Mouse (Mus musculus) midbrain, postnatal 0 days (tissue): ENCODE data around the gene Snx12. TPM values are rescaled to one million over a fixed set of nuclear protein-coding genes. Genes with fewer than 3 reads are reported as not detected.

Experiments used
- ATAC-seq: fragments of 200-750 bp; cut with Nextera tagmentation; 2 replicates; pipeline ENCODE4 v1.8.0; 2017; ENCODE audit warnings: moderate number of reproducible peaks, mild to moderate bottlenecking, moderate TSS enrichment, moderate library complexity; ENCODE audit not compliant: low FRiP score
- DNase-seq: peaks from one replicate; pipeline ENCODE4 v3.0.0-alpha.2; 2015; ENCODE audit warnings: low spot score
- H3K27ac ChIP-seq: fragments of 300-500 bp; sonication (generic); 2 replicates; pipeline ENCODE4 v1.5.1; 2014; ENCODE audit warnings: low read depth, mild to moderate bottlenecking, low read length, mixed read lengths
- H3K27me3 ChIP-seq: fragments of 300-500 bp; sonication (generic); 2 replicates; pipeline ENCODE4 v1.6.1; 2014; ENCODE audit warnings: low read length, control low read depth, mixed read lengths; ENCODE audit not compliant: insufficient read depth
- H3K36me3 ChIP-seq: fragments of 300-500 bp; sonication (generic); 2 replicates; pipeline ENCODE4 v1.6.1; 2014; ENCODE audit warnings: low read length, control low read depth, mixed read lengths; ENCODE audit not compliant: insufficient read depth
- H3K4me1 ChIP-seq: fragments of 300-500 bp; sonication (generic); 2 replicates; pipeline ENCODE4 v1.6.1; 2014; ENCODE audit warnings: mild to moderate bottlenecking, control low read depth, antibody characterized with exemption, low read length, mixed read lengths; ENCODE audit not compliant: insufficient read depth
- H3K4me2 ChIP-seq: fragments of 300-500 bp; sonication (generic); 2 replicates; pipeline ENCODE4 v1.6.1; 2014; ENCODE audit warnings: low read depth, mild to moderate bottlenecking, low read length, mixed read lengths; ENCODE audit not compliant: poor library complexity, severe bottlenecking
- H3K4me3 ChIP-seq: fragments of 300-500 bp; sonication (generic); 2 replicates; pipeline ENCODE4 v1.5.1; 2014; ENCODE audit warnings: low read depth, mild to moderate bottlenecking, low read length, moderate library complexity
- H3K9ac ChIP-seq: fragments of 300-500 bp; sonication (generic); replicated peaks from 2 replicates; pipeline ENCODE4 v1.6.1; 2014; ENCODE audit warnings: mild to moderate bottlenecking, low read length, moderate library complexity, mixed read lengths; ENCODE audit not compliant: poor library complexity, severe bottlenecking
- H3K9me3 ChIP-seq: fragments of 300-500 bp; sonication (generic); 2 replicates; pipeline ENCODE4 v1.6.1; 2016; ENCODE audit warnings: low read length, control low read depth
- CTCF ChIP-seq: IDR thresholded peaks from 2 replicates; pipeline ENCODE4 v1.5.1; 2016; ENCODE audit warnings: antibody characterized with exemption, mild to moderate bottlenecking
- WGBS: fragments of 180-500 bp; shearing (Covaris S2); extraction: QIAGEN DNeasy Blood & Tissue Kit; methylation state at CpG from one replicate; pipeline ENCODE4 v1.1.7; 2014; 5-methylcytosine and 5-hydroxymethylcytosine counted together
- polyA plus RNA-seq: library from polyadenylated mRNA; unstranded; fragments of >200 nt; fragmentation: Nextera tagmentation; extraction: Ambion mirVana; gene quantifications from 2 replicates; pipeline ENCODE4 v1.2.1, GENCODE M21; 2015
- total RNA-seq: library from RNA; depleted of rRNA; stranded (reverse); fragments of >200 nt; gene quantifications from 2 replicates; pipeline ENCODE4 v1.2.3, GENCODE M21; 2014; rRNA removed

The Snx12 gene
- total and polyA plus RNA-seq, 2 experiments from 2014 or later = 35.7 to 47.1 TPM

GRCm38 (mm10) chrX:101084192-101084591 is 138.2 kb downstream of the Snx12 start:
- Histone ChIP-seq H3K4me1 (no peaks in the 10 kb centered on the region), H3K9me3 (no peaks in the 10 kb centered on the region), H3K4me2 (peak overlapping the region; percentile 55; the same call in 1 of the 2 replicates), H3K27me3 (no peaks in the 10 kb centered on the region), H3K9ac (no peak overlapping the region), H3K36me3 (no peaks in the 10 kb centered on the region), H3K4me3 (no peak overlapping the region), H3K27ac (no peak overlapping the region)
- DNase-seq = no peak
- WGBS = 74% methylated on average over 2 of the region's 2 CpGs
- no peak for TF ChIP-seq CTCF
- ATAC-seq = no peak

- Histone ChIP-seq H3K36me3 (no peaks in the 10 kb centered on the region), H3K4me1 (no peaks in the 10 kb centered on the region), H3K9ac (no peak overlapping the region), H3K4me2 (no peak overlapping the region), H3K4me3 (no peak overlapping the region), H3K27me3 (no peaks in the 10 kb centered on the region), H3K9me3 (no peaks in the 10 kb centered on the region), H3K27ac (no peak overlapping the region)
- 69% methylated on average over 1 of the region's 1 CpGs for whole genome bisulfite sequencing
- DNase-seq (no peak), ATAC-seq (no peak)
- no peak for TF ChIP-seq CTCF
Observed at GRCm38 (mm10) chrX:101065245-101065644, 157.1 kb downstream of the Snx12 start.

- H3K27me3 ChIP-seq = no peaks in the 10 kb centered on the region
- DNase-seq (peak; percentile 5), ATAC-seq (no peak)
- no peak overlapping the region for H3K4me2 ChIP-seq
- no peak for TF ChIP-seq CTCF
- no peak overlapping the region for H3K9ac ChIP-seq
- no peaks in the 10 kb centered on the region for H3K9me3 ChIP-seq
- H3K27ac ChIP-seq = no peak overlapping the region
- no peak overlapping the region for H3K4me3 ChIP-seq
- no peaks in the 10 kb centered on the region for H3K4me1 ChIP-seq
- WGBS = 75% methylated on average over 2 of the region's 2 CpGs
- H3K36me3 ChIP-seq = no peaks in the 10 kb centered on the region
Observed at GRCm38 (mm10) chrX:101063503-101063902, 158.9 kb downstream of the Snx12 start.

- no peak for ATAC-seq
- no peaks in the 10 kb centered on the region for H3K27me3 ChIP-seq
- H3K4me2 ChIP-seq = no peak within 1 kb of the TSS
- H3K4me1 ChIP-seq = no peaks in the 10 kb centered on the region
- H3K9ac ChIP-seq = no peak within 1 kb of the TSS
- no peaks in the 10 kb centered on the region for H3K9me3 ChIP-seq
- no peak within 1 kb of the TSS for H3K4me3 ChIP-seq
- H3K27ac ChIP-seq = no peak within 1 kb of the TSS
- 93% methylated on average over 31 of the region's 31 CpGs for WGBS
- DNase-seq = no peak
- no peak for TF ChIP-seq CTCF
- no peaks in the 10 kb centered on the region for H3K36me3 ChIP-seq
Observed at GRCm38 (mm10) chrX:101059541-101059940, 162.8 kb downstream of the Snx12 start, which contains the start of gene Tex11. Tex11 (minus strand) TSS chrX:101059667.

Other genes with a start within 250 kb of the Snx12 start
- not detected in 2 replicates for gene Tex11, start 162.9 kb downstream of the Snx12 start, total RNA-seq
- 0.10 and 0.12 TPM in 2 replicates for gene Tex11, start 162.9 kb downstream of the Snx12 start, polyA plus RNA-seq
- 30.8 and 33.2 TPM in 2 replicates for gene Slc7a3, start 136.5 kb downstream of the Snx12 start, total RNA-seq
- gene Slc7a3, start 136.5 kb downstream of the Snx12 start, polyA plus RNA-seq = 31.6 and 31.8 TPM in 2 replicates
- gene Foxo4, start 32.0 kb upstream of the Snx12 start, total RNA-seq = 9.8 and 13.8 TPM in 2 replicates
- 0.48 and 0.65 TPM in 2 replicates for gene Foxo4, start 32.0 kb upstream of the Snx12 start, polyA plus RNA-seq
- gene Gm614, start 41.4 kb upstream of the Snx12 start, total RNA-seq = not detected in 2 replicates
- gene Gm614, start 41.4 kb upstream of the Snx12 start, polyA plus RNA-seq = not detected in 2 replicates
- 2.0 and 4.1 TPM in 2 replicates for gene Il2rg, start 45.7 kb upstream of the Snx12 start, total RNA-seq
- 4.7 and 5.9 TPM in 2 replicates for gene Il2rg, start 45.7 kb upstream of the Snx12 start, polyA plus RNA-seq
- gene Gm20489, start 46.5 kb upstream of the Snx12 start, total RNA-seq = not detected in 2 replicates
- not detected in 2 replicates for gene Gm20489, start 46.5 kb upstream of the Snx12 start, polyA plus RNA-seq
- 37.2 and 39.5 TPM in 2 replicates for gene Med12, start 51.5 kb upstream of the Snx12 start, total RNA-seq
- 16.1 and 18.2 TPM in 2 replicates for gene Med12, start 51.5 kb upstream of the Snx12 start, polyA plus RNA-seq
- gene Nlgn3, start 76.6 kb upstream of the Snx12 start, total RNA-seq = 188 and 189 TPM in 2 replicates
- gene Nlgn3, start 76.6 kb upstream of the Snx12 start, polyA plus RNA-seq = 82.3 and 84.6 TPM in 2 replicates
- 1.5 and 2.1 TPM in 2 replicates for gene Gjb1, start 153.8 kb upstream of the Snx12 start, total RNA-seq
- gene Gjb1, start 153.8 kb upstream of the Snx12 start, polyA plus RNA-seq = 1.7 and 2.4 TPM in 2 replicates
- gene Zmym3, start 198.3 kb upstream of the Snx12 start, total RNA-seq = 226 and 247 TPM in 2 replicates
- gene Zmym3, start 198.3 kb upstream of the Snx12 start, polyA plus RNA-seq = 117 and 129 TPM in 2 replicates
- gene Nono, start 206.8 kb upstream of the Snx12 start, total RNA-seq = 223 and 265 TPM in 2 replicates
- gene Nono, start 206.8 kb upstream of the Snx12 start, polyA plus RNA-seq = 175 and 176 TPM in 2 replicates
- 2.6 and 2.7 TPM in 2 replicates for gene Itgb1bp2, start 226.5 kb upstream of the Snx12 start, total RNA-seq
- 0.88 and 1.4 TPM in 2 replicates for gene Itgb1bp2, start 226.5 kb upstream of the Snx12 start, polyA plus RNA-seq